8 mouse cellular contexts compared by ENCODE assay signal in the genomic region with DNA sequence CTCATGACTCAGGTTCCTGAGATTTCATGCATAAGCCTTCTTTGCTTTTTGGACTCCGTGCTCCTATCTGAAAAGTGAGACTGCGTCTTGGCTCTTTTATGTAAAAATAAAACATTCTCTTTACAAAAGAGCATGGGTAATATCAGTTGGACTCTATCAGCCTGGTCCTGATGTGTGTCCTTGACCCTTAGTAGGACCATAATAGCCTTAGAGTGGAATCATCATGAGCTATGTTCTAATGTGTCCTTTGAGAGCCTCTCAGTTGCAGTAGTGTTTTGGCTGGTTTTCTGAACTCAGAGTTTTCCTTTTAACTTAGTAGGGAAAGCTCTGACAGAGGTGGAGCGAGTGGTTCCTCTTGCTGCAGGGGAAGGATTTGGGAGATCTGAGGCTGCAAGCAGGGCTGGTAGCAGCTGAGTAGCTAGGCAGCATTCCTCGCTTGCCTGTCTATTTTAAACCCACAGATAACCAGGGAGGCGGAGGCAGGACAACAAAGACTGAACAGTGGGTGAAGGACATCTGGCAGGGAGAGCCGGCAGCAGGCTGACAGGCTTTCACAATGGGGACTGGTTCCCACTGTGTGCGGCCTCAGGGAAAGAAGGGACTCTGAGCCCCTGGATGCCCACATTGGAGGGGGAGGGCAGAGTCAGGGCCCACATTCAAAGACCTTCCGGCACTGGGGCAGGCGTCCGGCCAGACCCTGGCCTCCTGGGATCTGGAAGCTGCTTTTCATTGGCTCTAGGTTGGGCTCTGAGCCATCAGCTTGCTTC. TPM values are rescaled to one million over a fixed set of nuclear protein-coding genes. Genes with fewer than 3 reads are reported as not detected.
DNase-seq lines count a peak whose midpoint lies in the region; ATAC-seq and TF ChIP-seq lines count a peak whose summit lies in the region.

No protein-coding gene starts in this region.

- H3K4me2 ChIP-seq in lung, postnatal 0 days (replicated peaks; ENCODE audit: low read depth, low read length), result no peak overlapping the region
- no peak overlapping the region for H3K4me2 ChIP-seq in embryonic facial prominence, embryonic 12.5 days (replicated peaks)
- peak overlapping the region; percentile 44 for H3K4me2 ChIP-seq in heart, embryonic 14.5 days (ENCODE audit: low read length)
- no peak overlapping the region for H3K4me2 ChIP-seq in midbrain, embryonic 13.5 days (replicated peaks)

- H3K9me3 ChIP-seq in lung, postnatal 0 days (ENCODE audit: low read length), result no peaks in the 10 kb centered on the region
- H3K9me3 ChIP-seq in embryonic facial prominence, embryonic 12.5 days, result no peaks in the 10 kb centered on the region
- H3K9me3 ChIP-seq in heart, embryonic 14.5 days (ENCODE audit: control insufficient read depth, low read length), result no peaks in the 10 kb centered on the region
- H3K9me3 ChIP-seq in midbrain, embryonic 13.5 days, result no peaks in the 10 kb centered on the region

- no peaks in the 10 kb centered on the region for H3K27me3 ChIP-seq in lung, postnatal 0 days (replicated peaks; ENCODE audit: insufficient read depth, low read length)
- H3K27me3 ChIP-seq in embryonic facial prominence, embryonic 12.5 days, result no peaks in the 10 kb centered on the region
- no peaks in the 10 kb centered on the region for H3K27me3 ChIP-seq in heart, embryonic 14.5 days (ENCODE audit: control insufficient read depth, insufficient read depth, low read length)
- H3K27me3 ChIP-seq in midbrain, embryonic 13.5 days, result peaks cover 12% of the 10 kb centered on the region; the same call in 1 of the 2 replicates

- no peak overlapping the region for H3K9ac ChIP-seq in lung, postnatal 0 days (replicated peaks; ENCODE audit: low read depth)
- H3K9ac ChIP-seq in embryonic facial prominence, embryonic 12.5 days, result no peak overlapping the region
- H3K9ac ChIP-seq in heart, embryonic 14.5 days (ENCODE audit: low read length), result peak overlapping the region; percentile 51
- no peak overlapping the region; the same call in 1 of the 2 replicates for H3K9ac ChIP-seq in midbrain, embryonic 13.5 days (replicated peaks)

- 42% methylated on average over 10 of the region's 10 CpGs for WGBS in lung, postnatal 0 days
- WGBS in lung, adult 2 months, result 60% methylated on average over 10 of the region's 10 CpGs
- 30% methylated on average over 10 of the region's 10 CpGs for WGBS in embryonic facial prominence, embryonic 12.5 days
- 9% methylated on average over 10 of the region's 10 CpGs for WGBS in heart, embryonic 14.5 days
- WGBS in midbrain, embryonic 13.5 days, result 15% methylated on average over 10 of the region's 10 CpGs

- no peaks in the 10 kb centered on the region for H3K4me1 ChIP-seq in lung, postnatal 0 days (ENCODE audit: insufficient read depth, low read depth, low read length)
- H3K4me1 ChIP-seq in lung, adult 2 months (ENCODE audit: control insufficient read depth, insufficient read depth, low read length), result no peaks in the 10 kb centered on the region
- H3K4me1 ChIP-seq in embryonic facial prominence, embryonic 12.5 days, result peaks cover 6% of the 10 kb centered on the region
- peaks cover 28 to 50% of the 10 kb centered on the region in 2 experiments for H3K4me1 ChIP-seq in heart, embryonic 14.5 days (ENCODE audit: control insufficient read depth in 2 of 2, insufficient read depth in 2 of 2, low read length in 2 of 2)
- peaks cover 23% of the 10 kb centered on the region for H3K4me1 ChIP-seq in midbrain, embryonic 13.5 days (replicated peaks)

- 0 out of 2 replicates have a peak, but pooled peaks have one; percentile 20 for ATAC-seq in lung, postnatal 0 days
- ATAC-seq in embryonic facial prominence, embryonic 12.5 days (ENCODE audit: insufficient number of reproducible peaks, insufficient read depth, low FRiP score, low TSS enrichment), result 0 out of 2 replicates have a peak, but pooled peaks have one; percentile 18
- ATAC-seq in heart, embryonic 14.5 days (ENCODE audit: insufficient number of reproducible peaks, insufficient read depth, low FRiP score, low read depth), result peak; percentile 85
- peak; percentile 95 for ATAC-seq in midbrain, embryonic 13.5 days

- no peak for TF ChIP-seq EP300 in lung, postnatal 0 days (IDR thresholded peaks at IDR 0.05)

- H3K27ac ChIP-seq in lung, postnatal 0 days (ENCODE audit: low read length), result no peak overlapping the region
- H3K27ac ChIP-seq in embryonic facial prominence, embryonic 12.5 days, result peak overlapping the region; percentile 65
- H3K27ac ChIP-seq in heart, embryonic 14.5 days (replicated peaks in 1 of 2; ENCODE audit: control insufficient read depth in 1 of 2, insufficient read depth in 1 of 2, low read depth in 2 of 2, low read length in 2 of 2), result peak overlapping the region; percentile 97
- peak overlapping the region; percentile 86 for H3K27ac ChIP-seq in midbrain, embryonic 13.5 days

- H3K36me3 ChIP-seq in lung, postnatal 0 days (ENCODE audit: insufficient read depth, low read length), result no peaks in the 10 kb centered on the region
- no peaks in the 10 kb centered on the region for H3K36me3 ChIP-seq in embryonic facial prominence, embryonic 12.5 days
- H3K36me3 ChIP-seq in heart, embryonic 14.5 days (ENCODE audit: control insufficient read depth, insufficient read depth, low read length), result no peaks in the 10 kb centered on the region
- H3K36me3 ChIP-seq in midbrain, embryonic 13.5 days, result no peaks in the 10 kb centered on the region

- no peak for TF ChIP-seq POLR2A in lung, adult 2 months (IDR thresholded peaks at IDR 0.05; ENCODE audit: borderline replicate concordance, extremely low read depth, low read depth, low read length)

- DNase-seq in lung, postnatal 0 days (ENCODE audit: low spot score), result peak; percentile 45
- no peak for DNase-seq in lung, adult 2 months
- DNase-seq in layer of hippocampus, postnatal 25 days (ENCODE audit: extremely low spot score in 1 of 2, low spot score in 1 of 2), result peak; percentile 60 to 64
- DNase-seq in testis, postnatal 10 days (ENCODE audit: low spot score), result peak; percentile 72
- DNase-seq in cerebellum, postnatal 36 days, result no peak

- no peak for TF ChIP-seq CTCF in lung, postnatal 0 days (IDR thresholded peaks at IDR 0.05)
- no peak for TF ChIP-seq CTCF in lung, adult 2 months (IDR thresholded peaks at IDR 0.05; ENCODE audit: insufficient read depth, low read length)

- H3K4me3 ChIP-seq in lung, postnatal 0 days (ENCODE audit: low read depth, low read length), result no peak overlapping the region
- H3K4me3 ChIP-seq in lung, adult 2 months (replicated peaks; ENCODE audit: extremely low read depth, low read depth, low read length), result no peak overlapping the region
- H3K4me3 ChIP-seq in embryonic facial prominence, embryonic 12.5 days, result no peak overlapping the region
- no peak overlapping the region for H3K4me3 ChIP-seq in heart, embryonic 14.5 days (ENCODE audit: control insufficient read depth in 1 of 2, insufficient read depth in 1 of 2, low read depth in 1 of 2, low read length in 2 of 2)
- H3K4me3 ChIP-seq in midbrain, embryonic 13.5 days (replicated peaks), result no peak overlapping the region

RNA-seq across cellular contexts. Expression of gene Vps37b, which starts 11.3 kb away (rescaled TPM):
- 28.5 and 31.0 TPM in 2 replicates for polyA plus RNA-seq in lung, postnatal 0 days (2015; fragmentation: Nextera tagmentation; extraction: Ambion mirVana)
- 36.6 and 39.3 TPM in 2 replicates for polyA plus RNA-seq in lung, adult 2 months (2012; rRNA removed)
- polyA plus RNA-seq in embryonic facial prominence, embryonic 12.5 days (2016; fragmentation: Nextera tagmentation; extraction: Ambion mirVana), result 42.5 and 42.8 TPM in 2 replicates
- polyA plus RNA-seq in heart, embryonic 14.5 days (2014; fragmentation: Nextera tagmentation; extraction: Ambion mirVana), result 47.6 and 47.7 TPM in 2 replicates
- total RNA-seq in layer of hippocampus, postnatal 25 days (2021), result 10 to 100 TPM; 41.2 to 47.2 TPM
- polyA plus RNA-seq in midbrain, embryonic 13.5 days (2015; fragmentation: Nextera tagmentation; extraction: Ambion mirVana), result 71.5 and 79.3 TPM in 2 replicates

RNA-seq across cellular contexts. Expression of gene Abcb9, which starts 52.2 kb away (rescaled TPM):
- polyA plus RNA-seq in lung, postnatal 0 days (2015; fragmentation: Nextera tagmentation; extraction: Ambion mirVana), result 2.6 and 3.1 TPM in 2 replicates
- 7.7 and 7.8 TPM in 2 replicates for polyA plus RNA-seq in lung, adult 2 months (2012; rRNA removed)
- 1.3 and 1.9 TPM in 2 replicates for polyA plus RNA-seq in embryonic facial prominence, embryonic 12.5 days (2016; fragmentation: Nextera tagmentation; extraction: Ambion mirVana)
- 0.81 and 0.97 TPM in 2 replicates for polyA plus RNA-seq in heart, embryonic 14.5 days (2014; fragmentation: Nextera tagmentation; extraction: Ambion mirVana)
- 10 to 100 TPM; 29.3 to 33.8 TPM for total RNA-seq in layer of hippocampus, postnatal 25 days (2021)
- polyA plus RNA-seq in midbrain, embryonic 13.5 days (2015; fragmentation: Nextera tagmentation; extraction: Ambion mirVana), result 4.7 and 4.9 TPM in 2 replicates

Comparison
In these comparisons a context has a peak if more than half of its experiments do, and no peak if none do; other contexts are left out.
1. DNase-seq: peak in lung, postnatal 0 days (single experiment), layer of hippocampus, postnatal 25 days (2 of 2) and testis, postnatal 10 days (single experiment); none in lung, adult 2 months (single experiment) and cerebellum, postnatal 36 days (0 of 2).
2. ATAC-seq: peak in every context shown above with its lines; median percentile 95 in midbrain, embryonic 13.5 days; 85 in heart, embryonic 14.5 days; 20 in lung, postnatal 0 days; 18 in embryonic facial prominence, embryonic 12.5 days.